In the genomic region with DNA sequence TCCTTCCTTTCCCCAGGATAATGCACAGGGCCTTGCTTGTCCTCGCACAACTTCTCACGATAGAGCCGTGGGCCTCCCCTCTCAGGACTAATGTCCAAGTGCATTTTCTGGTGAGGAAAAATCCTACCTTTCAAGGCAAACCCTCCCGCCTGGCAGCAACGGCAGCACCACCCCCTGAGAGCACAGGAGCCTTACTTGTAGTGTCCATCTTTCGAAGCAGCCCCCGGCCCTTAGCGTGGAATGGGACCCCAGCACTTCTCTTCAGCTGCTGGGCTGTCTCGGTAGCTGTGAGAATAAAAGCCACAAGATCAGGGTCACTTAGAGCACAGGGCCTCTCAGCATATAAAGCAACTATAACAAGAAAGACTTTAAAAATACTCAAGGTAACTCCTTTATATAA, we compare ENCODE assay signal across 23 mouse cellular contexts. TPM values are rescaled to one million over a fixed set of nuclear protein-coding genes. Genes with fewer than 3 reads are reported as not detected.
DNase-seq lines count a peak whose midpoint lies in the region; ATAC-seq lines count a peak whose summit lies in the region.
"Had no signal": no experiment of that assay in that cellular context is flagged by ENCODE, and none has a peak within 500 bp of the region (broad histone marks: within the 10 kb centered on the region; RNA-seq: fewer than 3 reads in every experiment).

No protein-coding gene starts in this region.

- H3K36me3 ChIP-seq in forebrain, embryonic 11.5 days (ENCODE audit: control insufficient read depth, insufficient read depth, low read length), result peaks cover 9% of the 10 kb centered on the region; the same call in 1 of the 2 replicates
- peaks cover 26% of the 10 kb centered on the region for H3K36me3 ChIP-seq in forebrain, embryonic 16.5 days (ENCODE audit: control insufficient read depth, insufficient read depth)
- peaks cover 54% of the 10 kb centered on the region for H3K36me3 ChIP-seq in heart, embryonic 10.5 days

- H3K4me2 ChIP-seq in forebrain, embryonic 11.5 days (ENCODE audit: low read depth, low read length, severe bottlenecking), result no peak overlapping the region
- H3K4me2 ChIP-seq in forebrain, embryonic 16.5 days (ENCODE audit: low read length), result no peak overlapping the region
- H3K4me2 ChIP-seq: embryonic facial prominence, embryonic 13.5 days; forebrain, embryonic 15.5 days; heart, embryonic 13.5 days; hindbrain, embryonic 12.5 days; hindbrain, embryonic 15.5 days had no signal

- no peaks in the 10 kb centered on the region for H3K4me1 ChIP-seq in forebrain, embryonic 11.5 days (replicated peaks; ENCODE audit: control insufficient read depth, insufficient read depth, low read length)
- no peaks in the 10 kb centered on the region for H3K4me1 ChIP-seq in forebrain, embryonic 16.5 days (replicated peaks; ENCODE audit: control insufficient read depth, insufficient read depth, low read length)
- H3K4me1 ChIP-seq in heart, embryonic 10.5 days, result no peaks in the 10 kb centered on the region
- H3K4me1 ChIP-seq: embryonic facial prominence, embryonic 10.5 days; embryonic facial prominence, embryonic 13.5 days; forebrain, embryonic 15.5 days; heart, embryonic 13.5 days; hindbrain, embryonic 12.5 days; hindbrain, embryonic 15.5 days had no signal

- no peak overlapping the region for H3K9ac ChIP-seq in forebrain, embryonic 11.5 days (ENCODE audit: low read length)
- H3K9ac ChIP-seq in forebrain, embryonic 16.5 days (replicated peaks; ENCODE audit: low read depth, low read length), result no peak overlapping the region
- H3K9ac ChIP-seq: embryonic facial prominence, embryonic 13.5 days; forebrain, embryonic 15.5 days; heart, embryonic 13.5 days; hindbrain, embryonic 12.5 days; hindbrain, embryonic 15.5 days had no signal

- H3K9me3 ChIP-seq in forebrain, embryonic 11.5 days (ENCODE audit: control insufficient read depth, low read length), result no peaks in the 10 kb centered on the region
- H3K9me3 ChIP-seq in forebrain, embryonic 16.5 days (ENCODE audit: control insufficient read depth, low read length), result no peaks in the 10 kb centered on the region
- no peaks in the 10 kb centered on the region for H3K9me3 ChIP-seq in heart, embryonic 10.5 days
- H3K9me3 ChIP-seq: embryonic facial prominence, embryonic 10.5 days; embryonic facial prominence, embryonic 13.5 days; forebrain, embryonic 15.5 days; heart, embryonic 13.5 days; hindbrain, embryonic 12.5 days; hindbrain, embryonic 15.5 days had no signal

- H3K27me3 ChIP-seq in forebrain, embryonic 11.5 days (ENCODE audit: control insufficient read depth, insufficient read depth, low read length), result no peaks in the 10 kb centered on the region
- no peaks in the 10 kb centered on the region for H3K27me3 ChIP-seq in forebrain, embryonic 16.5 days (replicated peaks; ENCODE audit: control insufficient read depth, insufficient read depth, low read length)
- H3K27me3 ChIP-seq in heart, embryonic 10.5 days (ENCODE audit: insufficient read depth, poor library complexity, severe bottlenecking), result no peaks in the 10 kb centered on the region
- H3K27me3 ChIP-seq: embryonic facial prominence, embryonic 13.5 days; forebrain, embryonic 15.5 days; heart, embryonic 13.5 days; hindbrain, embryonic 12.5 days; hindbrain, embryonic 15.5 days had no signal

- no peak for ATAC-seq in forebrain, embryonic 11.5 days (replicated peaks; ENCODE audit: low FRiP score)
- no peak for ATAC-seq in forebrain, embryonic 16.5 days
- ATAC-seq: activated CD4-positive, CD25-positive, alpha-beta regulatory T cell, adult 4 months; forebrain, embryonic 15.5 days; intestine, embryonic 16.5 days had no signal

- 90% methylated on average over 9 of the region's 9 CpGs for WGBS in forebrain, embryonic 11.5 days
- 90% methylated on average over 9 of the region's 9 CpGs for WGBS in forebrain, embryonic 16.5 days
- WGBS in heart, embryonic 10.5 days, result 91% methylated on average over 9 of the region's 9 CpGs

- DNase-seq in forebrain, embryonic 11.5 days (ENCODE audit: low spot score), result peak; percentile 46
- DNase-seq in heart, embryonic 10.5 days (ENCODE audit: low spot score), result peak; percentile 55
- no peak for DNase-seq in heart, adult 9 months (ENCODE audit: low spot score in 2 of 2)
- DNase-seq in right cerebral cortex, postnatal 10 days (ENCODE audit: low spot score in 2 of 2), result peak; percentile 16 to 17
- no peak for DNase-seq in right cerebral cortex, postnatal 4 days
- DNase-seq: adrenal gland, adult 8-10 months; adrenal gland, postnatal 25 days; cerebellum, adult 11-12 months; cerebellum, adult 8-10 months; cerebellum, postnatal 36 days; embryo, embryonic 11 days; gastrocnemius, postnatal 10 days; gastrocnemius, postnatal 36 days had no signal

- H3K27ac ChIP-seq in forebrain, embryonic 11.5 days (ENCODE audit: low read depth, low read length), result no peak overlapping the region
- no peak overlapping the region for H3K27ac ChIP-seq in forebrain, embryonic 16.5 days (ENCODE audit: low read length)
- no peak overlapping the region for H3K27ac ChIP-seq in heart, embryonic 10.5 days
- H3K27ac ChIP-seq: embryonic facial prominence, embryonic 10.5 days; embryonic facial prominence, embryonic 13.5 days; forebrain, embryonic 15.5 days; heart, embryonic 13.5 days; hindbrain, embryonic 12.5 days; hindbrain, embryonic 15.5 days had no signal

- H3K4me3 ChIP-seq in forebrain, embryonic 11.5 days (ENCODE audit: low read depth, low read length), result no peak overlapping the region
- H3K4me3 ChIP-seq in forebrain, embryonic 16.5 days (replicated peaks; ENCODE audit: low read length), result no peak overlapping the region
- no peak overlapping the region for H3K4me3 ChIP-seq in heart, embryonic 10.5 days
- H3K4me3 ChIP-seq: embryonic facial prominence, embryonic 10.5 days; embryonic facial prominence, embryonic 13.5 days; erythroblast, embryonic 14.5 days; forebrain, embryonic 15.5 days; heart, embryonic 13.5 days; hindbrain, embryonic 12.5 days; hindbrain, embryonic 15.5 days had no signal

RNA-seq across cellular contexts. Expression of gene Nelfa, which starts 33.0 kb away (rescaled TPM):
- polyA plus RNA-seq in forebrain, embryonic 11.5 days (2014; fragmentation: Nextera tagmentation; extraction: Ambion mirVana), result 86.3 and 88.3 TPM in 2 replicates
- polyA plus RNA-seq in forebrain, embryonic 16.5 days (2015; fragmentation: Nextera tagmentation; extraction: Ambion mirVana), result 45.3 and 47.5 TPM in 2 replicates
- polyA plus RNA-seq in heart, embryonic 10.5 days (2016; fragmentation: Nextera tagmentation; extraction: Ambion mirVana), result 46.0 and 62.2 TPM in 2 replicates

Comparison
In these comparisons a context has a peak if more than half of its experiments do, and no peak if none do; other contexts are left out.
1. DNase-seq: peak in forebrain, embryonic 11.5 days (single experiment), heart, embryonic 10.5 days (single experiment) and right cerebral cortex, postnatal 10 days (2 of 2); none in heart, adult 9 months (0 of 2) and right cerebral cortex, postnatal 4 days (single experiment).